Mouse (Mus musculus) spleen, adult 2 months (tissue): ENCODE data around the gene Dmkn.

Source experiments
- CTCF ChIP-seq: fragments of 200-500 bp; IDR thresholded peaks from 2 replicates; pipeline ENCODE4 v1.5.1; 2011; ENCODE audit warnings: mild to moderate bottlenecking, inconsistent platforms; ENCODE audit not compliant: insufficient read depth, insufficient read length, insufficient replicate concordance; ENCODE audit errors: extremely low read depth
- POLR2A ChIP-seq: fragments of 200-500 bp; IDR thresholded peaks from 2 replicates; pipeline ENCODE4 v1.6.1; 2011; ENCODE audit warnings: low read depth, low read length, inconsistent platforms

- TF ChIP-seq CTCF = no peak
- no peak for TF ChIP-seq POLR2A
Measured at GRCm38 (mm10) chr7:30777081-30777579, 13.6 kb downstream of the Dmkn start.
